Mouse (Mus musculus) heart, embryonic 15.5 days (tissue): ENCODE measurements around the gene Ap2b1. TPM values are rescaled to one million over a fixed set of nuclear protein-coding genes. Genes with fewer than 3 reads are reported as not detected.
"Not testable (repeated sequence)": the region's sequence is repeated elsewhere in the genome, so short reads cannot be mapped to it uniquely, and the experiment has no call there.

Experiments
- ATAC-seq: fragments of 200-750 bp; cut with Nextera tagmentation; replicated peaks from 2 replicates; pipeline ENCODE4 v1.8.0; 2017; ENCODE audit warnings: low read depth, moderate TSS enrichment; ENCODE audit not compliant: insufficient number of reproducible peaks, insufficient read depth, low FRiP score
- H3K27ac ChIP-seq: fragments of 300-500 bp; sonication (generic); 2 replicates; pipeline ENCODE4 v1.5.1; 2015; ENCODE audit warnings: mild to moderate bottlenecking, inconsistent platforms
- H3K27me3 ChIP-seq: fragments of 300-500 bp; sonication (generic); 2 replicates; pipeline ENCODE4 v1.6.1; 2015; ENCODE audit warnings: inconsistent platforms
- H3K36me3 ChIP-seq: fragments of 300-500 bp; sonication (generic); 2 replicates; pipeline ENCODE4 v1.6.1; 2015; ENCODE audit warnings: mild to moderate bottlenecking, inconsistent platforms
- H3K4me1 ChIP-seq: fragments of 300-500 bp; sonication (generic); replicated peaks from 2 replicates; pipeline ENCODE4 v1.6.1; 2015; ENCODE audit warnings: inconsistent platforms
- H3K4me2 ChIP-seq: fragments of 300-500 bp; sonication (generic); 2 replicates; pipeline ENCODE4 v1.6.1; 2015; ENCODE audit warnings: inconsistent platforms, mild to moderate bottlenecking, moderate library complexity
- H3K4me3 ChIP-seq: fragments of 300-500 bp; sonication (generic); 2 replicates; pipeline ENCODE4 v1.5.1; 2015; ENCODE audit warnings: mild to moderate bottlenecking, inconsistent platforms
- H3K9ac ChIP-seq: fragments of 300-500 bp; sonication (generic); 2 replicates; pipeline ENCODE4 v1.6.1; 2015; ENCODE audit warnings: mild to moderate bottlenecking, inconsistent platforms
- H3K9me3 ChIP-seq: fragments of 300-500 bp; sonication (generic); replicated peaks from 2 replicates; pipeline ENCODE4 v1.6.1; 2016; ENCODE audit warnings: inconsistent platforms
- WGBS: fragments of 180-500 bp; shearing (Covaris S2); methylation state at CpG from one replicate; pipeline ENCODE4 v1.1.7; 2015; ENCODE audit warnings: mixed read lengths; 5-methylcytosine and 5-hydroxymethylcytosine counted together
- polyA plus RNA-seq: library from polyadenylated mRNA; unstranded; fragments of >200 nt; fragmentation: Nextera tagmentation; extraction: Ambion mirVana; gene quantifications from 2 replicates; pipeline ENCODE4 v1.2.1, GENCODE M21; 2015

Ap2b1 gene
- 32.1 and 39.5 TPM in 2 replicates for polyA plus RNA-seq

DNA sequence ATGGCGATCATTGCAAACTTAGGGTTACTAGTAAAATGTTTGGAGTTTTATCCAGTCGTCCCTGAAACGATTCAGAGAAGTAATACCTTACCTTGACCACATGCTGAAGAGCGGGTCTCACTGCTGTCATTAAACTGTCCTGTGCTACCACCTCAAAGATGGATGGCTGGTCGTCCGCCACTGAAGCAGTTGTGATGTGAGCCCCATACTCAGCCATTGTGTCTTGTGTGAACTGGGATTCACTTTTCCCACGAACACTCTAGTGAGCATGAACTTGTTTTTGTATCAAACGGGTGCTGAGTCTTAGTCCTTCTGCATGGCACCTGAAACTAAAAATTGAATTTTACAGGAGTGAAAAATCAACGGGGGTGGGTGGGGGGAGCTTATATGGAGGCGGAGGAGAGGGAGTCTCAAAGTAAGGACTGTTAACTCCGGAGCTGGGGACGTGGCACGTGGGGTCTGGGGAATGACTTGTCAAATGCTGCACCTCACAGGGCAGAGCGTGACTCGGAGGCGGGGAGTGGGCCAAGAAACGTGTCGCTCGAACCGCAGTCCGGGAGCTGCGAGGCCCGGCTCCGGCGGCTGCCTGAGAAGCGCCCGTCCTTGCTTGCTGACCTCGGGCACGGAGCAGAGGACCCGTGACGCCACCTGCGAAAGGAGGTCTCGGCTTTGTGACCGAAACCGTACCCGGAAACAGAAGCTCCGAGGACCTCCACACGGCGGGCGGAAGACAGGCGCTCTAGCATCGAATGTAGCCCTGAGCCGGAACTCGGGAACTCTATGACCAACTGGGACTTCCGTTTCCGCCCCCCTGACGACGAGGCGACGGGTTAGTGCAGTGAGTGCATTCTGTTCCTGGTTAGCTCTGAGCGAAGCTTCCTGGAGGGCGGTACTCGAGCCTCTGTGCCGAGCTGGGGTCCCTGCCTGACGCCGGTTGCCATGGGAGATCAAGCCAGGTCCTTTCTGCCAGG is at the start of gene Ap2b1:
Ap2b1 (plus strand) TSS at position 800 of the 971 bp plus-strand sequence.
- peak; percentile 93 for ATAC-seq
- H3K9ac ChIP-seq, result peak within 1 kb of the TSS; percentile 89
- no peaks in the 10 kb centered on the region for H3K27me3 ChIP-seq
- peaks cover 27% of the 10 kb centered on the region for H3K4me1 ChIP-seq
- no peaks in the 10 kb centered on the region for H3K9me3 ChIP-seq
- H3K27ac ChIP-seq, result peak within 1 kb of the TSS; percentile 95
- WGBS, result 3% methylated on average over 56 of the region's 56 CpGs
- peak within 1 kb of the TSS; percentile 80 for H3K4me2 ChIP-seq
- H3K36me3 ChIP-seq, result peaks cover 20% of the 10 kb centered on the region; the same call in 1 of the 2 replicates
- peak within 1 kb of the TSS; percentile 87 for H3K4me3 ChIP-seq

DNA sequence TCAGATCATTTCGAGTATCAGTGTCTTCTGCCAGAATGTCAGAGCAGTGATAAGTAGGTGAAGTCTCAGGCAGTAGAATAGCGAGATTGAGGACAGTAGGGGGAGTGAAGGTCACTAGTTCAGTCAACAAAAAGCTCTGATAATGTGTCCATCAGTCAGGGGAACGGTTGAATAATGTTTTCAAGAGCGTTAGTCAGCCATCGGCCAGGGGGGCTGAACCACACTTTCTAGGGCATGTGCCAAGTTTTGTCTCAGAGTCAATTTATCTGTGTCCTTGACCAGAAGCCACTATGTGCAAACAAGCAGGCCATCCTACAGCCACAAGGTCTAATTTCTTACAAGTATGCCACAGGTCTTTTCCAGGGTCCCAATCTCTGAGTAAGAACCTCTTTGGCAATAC is 41.6 kb upstream of the Ap2b1 start:
- 28% methylated on average over 5 of the region's 5 CpGs for WGBS
- not testable (repeated sequence) for H3K4me1 ChIP-seq, H3K36me3 ChIP-seq, H3K9ac ChIP-seq, ATAC-seq, H3K27me3 ChIP-seq, H3K27ac ChIP-seq, H3K4me2 ChIP-seq, H3K9me3 ChIP-seq, H3K4me3 ChIP-seq

DNA sequence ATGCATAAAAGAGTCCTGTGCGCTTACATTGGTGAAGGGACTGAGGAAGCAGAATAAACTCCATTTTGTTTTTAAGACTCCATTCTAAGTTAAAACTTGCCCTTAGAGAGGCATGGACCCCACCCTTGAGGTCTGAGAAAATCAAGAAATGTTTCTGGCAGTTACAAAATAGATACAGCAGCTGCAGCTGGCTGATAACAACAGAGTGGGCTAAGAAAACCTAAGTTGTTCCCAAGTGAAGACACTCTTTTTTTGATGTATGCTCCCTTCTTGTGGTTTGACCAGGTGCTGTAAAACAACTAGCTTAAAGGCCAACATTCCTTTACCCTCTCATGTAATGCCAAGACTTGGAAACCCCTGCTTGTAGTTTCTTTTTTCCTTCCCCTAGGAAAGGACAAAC is 36.2 kb upstream of the Ap2b1 start:
- no peak overlapping the region for H3K9ac ChIP-seq
- no peaks in the 10 kb centered on the region for H3K9me3 ChIP-seq
- no peaks in the 10 kb centered on the region for H3K27me3 ChIP-seq
- H3K36me3 ChIP-seq, result no peaks in the 10 kb centered on the region
- 96% methylated on average over 1 of the region's 1 CpGs for WGBS
- no peaks in the 10 kb centered on the region for H3K4me1 ChIP-seq
- no peak overlapping the region for H3K27ac ChIP-seq
- ATAC-seq, result no peak
- no peak overlapping the region for H3K4me3 ChIP-seq
- no peak overlapping the region for H3K4me2 ChIP-seq

DNA sequence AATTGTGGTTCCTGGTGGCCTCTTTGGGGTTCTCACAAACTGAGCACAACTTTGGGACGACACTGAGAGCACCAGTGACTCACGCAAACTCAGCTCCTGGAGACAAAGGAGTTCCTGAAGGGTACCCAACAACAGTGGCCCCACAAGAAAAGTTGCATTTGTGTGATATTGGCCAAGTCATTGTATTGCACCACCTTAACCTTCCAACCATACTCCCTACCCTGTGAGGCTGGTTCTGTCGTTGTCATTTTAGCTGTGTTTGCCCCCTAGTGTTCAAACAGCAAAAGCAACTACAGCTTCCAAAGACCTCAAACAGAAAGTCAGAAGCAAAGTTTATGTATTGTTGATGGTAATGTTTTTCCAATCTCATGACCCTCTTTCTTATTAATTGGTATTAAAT is 35.7 kb upstream of the Ap2b1 start:
- WGBS, result 51% methylated on average over 3 of the region's 3 CpGs
- no peak overlapping the region for H3K9ac ChIP-seq
- no peak overlapping the region for H3K4me3 ChIP-seq
- no peak overlapping the region for H3K27ac ChIP-seq
- ATAC-seq, result no peak
- no peaks in the 10 kb centered on the region for H3K9me3 ChIP-seq
- H3K4me1 ChIP-seq, result no peaks in the 10 kb centered on the region
- no peaks in the 10 kb centered on the region for H3K27me3 ChIP-seq
- no peak overlapping the region for H3K4me2 ChIP-seq
- no peaks in the 10 kb centered on the region for H3K36me3 ChIP-seq

DNA sequence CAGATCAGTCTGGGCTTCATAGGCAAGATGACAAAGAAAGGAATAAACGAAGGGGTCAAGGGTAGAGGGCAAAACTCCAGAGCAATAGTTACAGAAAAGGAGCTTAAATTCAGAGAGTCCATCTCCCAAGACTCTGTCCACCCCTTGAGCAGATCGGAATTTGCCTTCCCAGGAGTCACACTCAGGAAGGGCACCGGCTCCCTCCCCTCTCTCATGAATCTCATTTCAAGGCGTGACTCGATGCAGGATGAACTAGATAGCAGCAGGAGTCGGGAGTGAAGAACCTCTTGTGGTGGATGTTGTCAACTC is 28.0 kb upstream of the Ap2b1 start:
- Histone ChIP-seq H3K27me3 (no peaks in the 10 kb centered on the region), H3K4me1 (0 out of 2 replicates have a peak, but pooled peaks cover 4% of the 10 kb centered on the region), H3K9ac (peak overlapping the region; percentile 62), H3K4me2 (peak overlapping the region; percentile 70), H3K36me3 (no peaks in the 10 kb centered on the region), H3K4me3 (peak overlapping the region; percentile 64), H3K27ac (peak overlapping the region; percentile 76), H3K9me3 (no peaks in the 10 kb centered on the region)
- ATAC-seq, result peak; percentile 44
- 0% methylated on average over 6 of the region's 6 CpGs for WGBS

DNA sequence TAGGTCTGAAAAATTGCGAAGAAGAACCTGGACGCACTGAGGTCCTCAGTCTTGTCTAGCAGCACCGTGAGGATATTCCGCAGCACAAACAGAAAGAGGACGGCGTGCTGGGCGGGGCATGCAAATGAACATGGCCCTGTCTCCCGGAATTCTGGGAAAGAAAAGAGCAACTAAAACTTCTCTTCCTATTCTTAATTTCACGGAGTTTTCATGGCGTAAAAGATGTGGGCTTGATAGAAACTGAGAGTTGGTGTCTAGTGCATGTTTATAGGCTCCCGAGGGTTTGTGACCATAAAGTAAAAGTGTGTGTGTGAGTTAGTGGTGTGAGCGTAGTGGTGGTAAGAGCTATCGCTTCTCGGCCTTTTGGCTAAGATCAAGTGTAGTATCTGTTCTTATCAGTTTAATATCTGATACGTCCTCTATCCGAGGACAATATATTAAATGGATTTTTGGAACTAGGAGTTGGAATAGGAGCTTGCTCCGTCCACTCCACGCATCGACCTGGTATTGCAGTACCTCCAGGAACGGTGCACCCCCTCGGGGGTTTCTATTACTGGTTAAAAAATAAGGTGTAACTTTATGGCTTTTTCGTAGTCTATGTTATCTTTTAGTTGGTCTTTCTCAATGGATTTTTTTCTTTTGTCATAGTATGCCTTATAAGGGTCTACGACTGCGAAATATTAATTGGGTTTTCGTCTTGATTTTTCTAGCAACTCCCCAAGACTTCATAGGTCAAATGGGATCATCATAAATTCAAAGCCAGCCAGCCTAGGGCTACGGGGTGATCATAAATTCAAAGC is 27.5 kb upstream of the Ap2b1 start:
- peak overlapping the region; percentile 62 for H3K9ac ChIP-seq
- H3K27ac ChIP-seq, result peak overlapping the region; percentile 76
- WGBS, result under 1% methylated on average over 26 of the region's 26 CpGs
- peaks cover 8% of the 10 kb centered on the region; the same call in 1 of the 2 replicates for H3K4me1 ChIP-seq
- peak overlapping the region; percentile 64 for H3K4me3 ChIP-seq
- no peaks in the 10 kb centered on the region for H3K9me3 ChIP-seq
- no peaks in the 10 kb centered on the region for H3K27me3 ChIP-seq
- peak overlapping the region; percentile 70 for H3K4me2 ChIP-seq
- peak; percentile 79 for ATAC-seq
- no peaks in the 10 kb centered on the region for H3K36me3 ChIP-seq

DNA sequence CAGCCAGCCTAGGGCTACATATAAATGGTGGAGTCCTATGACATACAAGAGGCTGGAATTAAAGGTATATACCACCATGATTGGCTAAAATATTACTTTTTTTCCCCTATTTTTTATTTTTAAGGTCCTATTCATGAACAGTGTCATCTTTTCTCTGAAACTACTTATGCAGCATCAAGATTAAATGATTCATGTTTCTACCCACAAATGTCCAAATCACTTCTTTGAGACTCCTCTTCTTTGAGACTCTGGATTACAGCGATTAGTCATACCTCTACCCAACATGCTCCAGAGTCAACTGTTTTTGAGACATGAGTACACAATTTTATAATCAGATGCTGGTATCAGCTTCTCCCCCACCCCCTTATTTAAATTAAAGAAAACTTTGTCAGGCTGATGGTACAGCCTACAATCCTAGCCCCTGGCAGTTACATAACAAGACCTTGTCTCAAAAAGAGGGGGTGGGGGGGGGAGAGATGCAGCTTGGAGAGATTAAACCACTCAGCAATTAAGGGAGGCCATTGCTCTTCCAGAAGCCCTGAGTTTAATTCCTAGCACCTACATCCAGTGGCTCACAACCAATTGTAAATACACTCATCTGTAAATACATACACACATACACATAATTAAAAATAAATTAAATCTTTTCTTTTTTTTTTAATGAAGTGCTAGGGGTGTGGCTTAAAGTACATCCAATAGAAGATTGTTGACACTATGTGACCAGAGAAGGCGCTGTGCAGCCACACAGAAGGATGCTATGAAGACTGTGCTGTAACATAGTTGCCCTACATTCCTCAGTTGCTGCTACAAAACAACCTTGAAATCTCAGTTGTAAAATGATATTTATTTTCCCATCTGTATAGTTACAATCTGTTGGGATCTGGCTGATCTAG is 26.6 kb upstream of the Ap2b1 start:
- no peak for ATAC-seq

DNA sequence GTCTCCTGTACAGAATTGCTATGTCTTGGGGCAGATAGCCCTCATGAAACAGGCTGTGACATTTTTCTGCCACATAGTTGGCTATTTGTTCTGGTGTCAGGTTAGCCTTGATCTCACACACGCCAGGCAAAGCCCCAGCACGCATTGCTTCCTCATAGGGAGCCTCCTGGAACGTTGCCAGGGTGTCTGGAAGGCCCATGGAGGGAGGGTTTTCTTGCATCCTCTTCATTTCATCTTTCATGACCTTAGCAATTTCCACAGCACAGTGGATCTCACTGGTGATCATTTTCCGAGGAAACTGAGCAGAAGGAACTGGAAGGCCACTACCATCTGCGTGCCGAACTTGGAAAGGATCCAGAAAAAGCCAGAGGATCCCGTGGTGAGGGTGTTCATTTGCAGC is 22.6 kb upstream of the Ap2b1 start:
- 57% methylated on average over 7 of the region's 7 CpGs for WGBS

More for the DNA sequence above, 26.6 kb upstream of the Ap2b1 start:
- H3K4me3 ChIP-seq, result no peak overlapping the region
- H3K9ac ChIP-seq, result no peak overlapping the region
- H3K27ac ChIP-seq, result peak overlapping the region; percentile 76
- H3K4me1 ChIP-seq, result peaks cover 8% of the 10 kb centered on the region; the same call in 1 of the 2 replicates
- H3K9me3 ChIP-seq, result no peaks in the 10 kb centered on the region
- peak overlapping the region; percentile 70 for H3K4me2 ChIP-seq
- 16% methylated on average over 2 of the region's 2 CpGs for WGBS
- H3K27me3 ChIP-seq, result no peaks in the 10 kb centered on the region
- H3K36me3 ChIP-seq, result no peaks in the 10 kb centered on the region

DNA sequence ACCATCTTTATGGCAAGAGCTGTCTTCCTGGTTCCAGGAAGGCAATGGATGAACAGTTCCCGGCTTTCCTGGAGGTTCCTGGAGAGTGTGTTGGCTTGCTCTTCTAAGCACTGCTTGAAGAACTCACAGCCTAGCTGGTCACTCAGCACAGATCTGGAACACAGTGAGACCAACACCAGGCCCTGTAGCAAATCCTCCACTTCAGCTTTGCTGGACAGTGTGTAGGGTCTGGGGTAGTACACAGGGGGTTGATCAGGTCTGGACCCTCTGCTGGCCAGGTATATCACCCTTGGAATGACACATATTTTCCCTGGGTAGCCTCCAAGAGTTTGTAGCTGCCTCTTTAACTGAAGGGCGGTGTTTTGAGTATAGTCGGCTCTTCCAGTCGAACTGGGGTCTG is 19.8 kb upstream of the Ap2b1 start:
- no peak overlapping the region for H3K4me3 ChIP-seq
- WGBS, result 76% methylated on average over 4 of the region's 4 CpGs
- no peak overlapping the region for H3K9ac ChIP-seq
- H3K9me3 ChIP-seq, result no peaks in the 10 kb centered on the region
- H3K36me3 ChIP-seq, result no peaks in the 10 kb centered on the region
- H3K27me3 ChIP-seq, result no peaks in the 10 kb centered on the region
- H3K4me1 ChIP-seq, result peaks cover 6% of the 10 kb centered on the region; the same call in 1 of the 2 replicates
- ATAC-seq, result no peak
- no peak overlapping the region for H3K4me2 ChIP-seq
- no peak overlapping the region for H3K27ac ChIP-seq

More for the DNA sequence above, 22.6 kb upstream of the Ap2b1 start:
- Histone ChIP-seq H3K36me3 (no peaks in the 10 kb centered on the region), H3K4me1 (peaks cover 6% of the 10 kb centered on the region; the same call in 1 of the 2 replicates), H3K4me3 (no peak overlapping the region), H3K9me3 (no peaks in the 10 kb centered on the region), H3K27ac (no peak overlapping the region), H3K9ac (no peak overlapping the region), H3K4me2 (no peak overlapping the region), H3K27me3 (no peaks in the 10 kb centered on the region)
- ATAC-seq, result no peak

DNA sequence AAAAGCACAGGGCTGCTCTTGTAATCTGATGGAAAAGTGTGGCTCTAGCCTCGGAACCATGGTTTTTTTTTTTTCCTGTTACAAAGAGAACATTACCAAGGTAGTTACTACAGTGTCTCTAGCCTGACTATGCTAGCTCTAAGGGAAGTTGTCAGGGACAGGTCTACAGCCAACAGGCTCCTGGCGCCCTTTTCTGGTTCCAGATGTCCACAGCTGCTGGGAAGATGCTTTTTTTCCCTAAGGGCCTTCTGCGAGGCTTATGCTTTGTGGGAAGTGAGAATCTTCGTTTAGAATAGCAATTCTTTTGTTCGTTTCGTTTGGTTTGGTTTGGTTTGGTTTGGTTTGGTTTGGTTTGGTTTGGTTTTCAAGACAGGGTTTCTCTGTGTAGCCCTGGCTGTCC is 19.1 kb upstream of the Ap2b1 start:
- Histone ChIP-seq H3K27me3 (no peaks in the 10 kb centered on the region), H3K9me3 (no peaks in the 10 kb centered on the region), H3K36me3 (no peaks in the 10 kb centered on the region), H3K4me1 (peaks cover 6% of the 10 kb centered on the region; the same call in 1 of the 2 replicates), H3K4me2 (no peak overlapping the region), H3K27ac (no peak overlapping the region), H3K4me3 (no peak overlapping the region), H3K9ac (no peak overlapping the region)
- ATAC-seq, result no peak
- 70% methylated on average over 6 of the region's 6 CpGs for WGBS
